19 mouse cellular contexts compared by ENCODE assay signal in genomic region chr13:20220414-20220813, GRCm38 (mm10).
DNase-seq lines count a peak whose midpoint lies in the region; ATAC-seq lines count a peak whose summit lies in the region.
"Had no signal": no experiment of that assay in that cellular context is flagged by ENCODE, and none has a peak within 500 bp of the region (broad histone marks: within the 10 kb centered on the region; RNA-seq: fewer than 3 reads in every experiment).

No protein-coding gene starts in this region.

- ATAC-seq in heart, embryonic 11.5 days (replicated peaks; ENCODE audit: insufficient number of reproducible peaks, low FRiP score, low TSS enrichment): no peak
- peak; percentile 61 for ATAC-seq in granulocyte monocyte progenitor cell, adult 5-6 weeks (replicated peaks; ENCODE audit: poor library complexity, severe bottlenecking)
- ATAC-seq in megakaryocyte, adult 5-6 weeks (ENCODE audit: poor library complexity, severe bottlenecking): peak; percentile 71
- 0 out of 2 replicates have a peak, but pooled peaks have one; percentile 53 for ATAC-seq in monocyte, adult 5-6 weeks (replicated peaks; ENCODE audit: insufficient number of reproducible peaks, low FRiP score, low TSS enrichment, poor library complexity, severe bottlenecking)
- no peak for ATAC-seq in activated CD4-positive, CD25-positive, alpha-beta regulatory T cell, adult 4 months
- ATAC-seq: forebrain, embryonic 13.5 days; forebrain, embryonic 15.5 days; forebrain, postnatal 0 days had no signal

- H3K4me3 ChIP-seq in heart, embryonic 11.5 days (ENCODE audit: low read depth, low read length): no peak overlapping the region
- H3K4me3 ChIP-seq: embryonic facial prominence, embryonic 10.5 days; embryonic facial prominence, embryonic 12.5 days; forebrain, embryonic 13.5 days; forebrain, embryonic 15.5 days had no signal

- DNase-seq in heart, adult 11 months: peak; percentile 13
- no peak for DNase-seq in testis, postnatal 14 days (ENCODE audit: low spot score)
- DNase-seq: adrenal gland, postnatal 10 days; adrenal gland, postnatal 36 days; cerebellum, adult 11-12 months; cerebellum, adult 2 months; cerebellum, adult 9-10 months; cerebellum, postnatal 10 days; cerebellum, postnatal 25 days; forebrain, postnatal 0 days had no signal

- no peaks in the 10 kb centered on the region for H3K4me1 ChIP-seq in heart, embryonic 11.5 days (ENCODE audit: control insufficient read depth, insufficient read depth, low read length)
- H3K4me1 ChIP-seq: forebrain, embryonic 15.5 days had no signal

- no peak overlapping the region for H3K9ac ChIP-seq in heart, embryonic 11.5 days (ENCODE audit: low read depth, low read length)
- H3K9ac ChIP-seq: embryonic facial prominence, embryonic 12.5 days; forebrain, embryonic 13.5 days; forebrain, embryonic 15.5 days; forebrain, postnatal 0 days had no signal

- no peaks in the 10 kb centered on the region for H3K27me3 ChIP-seq in heart, embryonic 11.5 days (ENCODE audit: control insufficient read depth, insufficient read depth, low read length)
- H3K27me3 ChIP-seq: embryonic facial prominence, embryonic 12.5 days; forebrain, embryonic 13.5 days; forebrain, embryonic 15.5 days had no signal

- H3K27ac ChIP-seq in heart, embryonic 11.5 days (ENCODE audit: low read depth, low read length): no peak overlapping the region
- H3K27ac ChIP-seq: embryonic facial prominence, embryonic 10.5 days; embryonic facial prominence, embryonic 12.5 days; forebrain, embryonic 13.5 days; forebrain, embryonic 15.5 days had no signal

- H3K4me2 ChIP-seq in heart, embryonic 11.5 days: no peak overlapping the region
- H3K4me2 ChIP-seq: embryonic facial prominence, embryonic 12.5 days; forebrain, embryonic 13.5 days; forebrain, embryonic 15.5 days had no signal

- no peaks in the 10 kb centered on the region for H3K9me3 ChIP-seq in heart, embryonic 11.5 days (replicated peaks; ENCODE audit: control insufficient read depth, low read length)
- H3K9me3 ChIP-seq: embryonic facial prominence, embryonic 10.5 days; embryonic facial prominence, embryonic 12.5 days; forebrain, embryonic 13.5 days; forebrain, embryonic 15.5 days had no signal

- no peaks in the 10 kb centered on the region for H3K36me3 ChIP-seq in heart, embryonic 11.5 days (ENCODE audit: control insufficient read depth, insufficient read depth, low read length)
- H3K36me3 ChIP-seq: embryonic facial prominence, embryonic 10.5 days; embryonic facial prominence, embryonic 12.5 days; forebrain, embryonic 15.5 days had no signal

Comparison
In these comparisons a context has a peak if more than half of its experiments do, and no peak if none do; other contexts are left out.
1. ATAC-seq: peak in granulocyte monocyte progenitor cell, adult 5-6 weeks (single experiment), megakaryocyte, adult 5-6 weeks (single experiment) and monocyte, adult 5-6 weeks (single experiment); none in heart, embryonic 11.5 days (single experiment) and activated CD4-positive, CD25-positive, alpha-beta regulatory T cell, adult 4 months (single experiment).